Mouse (Mus musculus) adrenal gland, adult 8-10 months (tissue): Measurements from ENCODE around the gene Tet3. TPM values are rescaled to one million over a fixed set of nuclear protein-coding genes. Genes with fewer than 3 reads are reported as not detected.

ENCODE experiments used
- DNase-seq: peaks from one replicate; pipeline ENCODE4 v3.0.0; 2022
- microRNA-seq, 2 experiments: library from miRNA; unstranded; fragments of <30 nt; microRNA quantifications; one replicate each; pipeline ENCODE4 v1.2.0; 2022
- total RNA-seq, 4 experiments: library from RNA; stranded (reverse); gene quantifications; 2 replicates each; pipeline ENCODE4 v1.2.4; 2022

Tet3 gene
- total RNA-seq, 4 experiments from 2014 or later, result 24.3 to 40.5 (median 35.3) TPM

DNA sequence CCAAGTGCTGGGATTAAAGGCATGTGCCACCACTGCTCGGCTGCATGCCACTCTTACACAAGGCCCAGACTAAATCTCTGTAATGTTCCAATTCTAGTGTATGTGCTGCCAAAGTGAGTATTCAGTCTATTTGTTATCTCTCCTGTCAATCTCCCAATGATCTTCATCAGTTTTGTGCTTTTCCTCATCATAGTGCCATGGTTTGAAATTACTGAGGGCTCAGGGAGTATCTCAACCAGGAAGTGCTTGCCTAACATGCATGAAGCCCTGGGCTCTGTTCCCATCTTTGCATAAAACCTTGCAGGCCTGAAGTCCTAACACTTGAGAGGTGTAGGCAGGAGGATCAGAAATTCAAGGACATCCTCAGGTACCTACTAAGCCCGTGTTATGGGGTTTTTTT lies 136.1 kb downstream of the Tet3 start:
- no peak for DNase-seq

DNA sequence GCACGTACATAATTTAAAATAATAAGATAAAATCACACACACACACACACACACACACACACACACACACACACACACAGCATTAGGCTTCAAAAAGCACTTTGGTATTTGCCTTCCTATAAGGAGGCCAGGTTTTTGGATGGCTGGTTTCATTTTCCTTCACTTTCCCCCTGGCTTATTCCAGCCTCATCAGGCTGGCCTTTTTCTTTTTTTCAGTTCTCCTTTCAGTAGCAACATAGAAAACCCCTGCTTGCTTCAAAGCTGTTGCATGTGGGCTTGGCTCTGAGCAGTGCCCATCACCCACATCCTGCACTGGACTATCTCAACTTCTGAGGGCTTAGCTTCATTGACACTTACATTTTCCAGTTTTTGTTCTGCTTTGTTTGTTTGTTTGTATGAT lies 137.0 kb downstream of the Tet3 start:
- no peak for DNase-seq

DNA sequence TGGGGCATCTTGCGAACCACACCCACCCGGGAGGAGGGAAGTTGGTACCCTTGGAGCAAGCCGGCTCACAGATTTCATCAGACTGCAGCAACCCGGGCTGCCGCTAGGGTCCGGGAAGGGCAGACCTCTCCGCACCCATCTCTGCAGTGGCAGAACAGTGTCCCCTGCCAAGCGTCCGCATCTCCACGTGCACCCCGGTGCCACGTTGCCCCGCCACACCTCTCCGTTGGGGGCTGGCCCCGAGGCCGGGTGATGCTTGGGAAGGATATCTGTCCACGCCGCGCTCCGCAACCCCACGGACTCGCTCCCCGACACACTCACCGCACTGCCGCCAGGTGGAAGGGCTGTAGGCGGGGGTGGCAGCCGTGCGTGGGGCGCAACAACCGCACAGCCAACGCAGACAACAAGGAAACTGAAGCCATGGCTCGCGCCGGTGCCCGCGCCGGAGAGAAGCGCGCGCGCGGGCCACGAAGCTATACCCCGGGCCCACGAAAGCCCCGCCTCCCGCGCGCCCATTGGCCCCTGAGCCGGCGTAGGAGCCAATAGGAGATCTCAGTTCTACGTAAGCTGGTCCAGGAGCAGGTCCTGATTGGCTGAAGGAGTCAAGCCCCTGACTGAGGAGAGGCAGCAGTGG lies 141.7 kb downstream of the Tet3 start:
- peak; percentile 85 for DNase-seq

DNA sequence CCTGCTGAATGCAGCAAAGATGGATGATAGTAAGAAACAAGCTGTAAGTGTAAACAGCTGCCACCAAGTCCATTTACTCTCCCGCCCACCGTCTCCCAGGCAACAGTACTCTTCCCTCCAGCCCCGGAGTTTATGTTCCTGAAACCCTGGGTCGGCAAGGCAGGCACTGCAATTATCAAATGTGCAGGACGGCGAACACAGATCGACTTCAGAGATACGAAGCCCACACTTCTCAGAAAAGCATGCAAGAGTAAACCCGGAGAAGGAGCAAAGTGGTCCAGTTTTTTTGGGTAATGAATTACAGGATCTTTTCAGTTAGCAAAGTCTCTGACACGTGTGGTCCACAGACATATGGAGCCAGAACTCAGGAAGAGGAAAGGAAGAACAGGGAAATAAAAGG lies 142.9 kb downstream of the Tet3 start:
- DNase-seq, result no peak

DNA sequence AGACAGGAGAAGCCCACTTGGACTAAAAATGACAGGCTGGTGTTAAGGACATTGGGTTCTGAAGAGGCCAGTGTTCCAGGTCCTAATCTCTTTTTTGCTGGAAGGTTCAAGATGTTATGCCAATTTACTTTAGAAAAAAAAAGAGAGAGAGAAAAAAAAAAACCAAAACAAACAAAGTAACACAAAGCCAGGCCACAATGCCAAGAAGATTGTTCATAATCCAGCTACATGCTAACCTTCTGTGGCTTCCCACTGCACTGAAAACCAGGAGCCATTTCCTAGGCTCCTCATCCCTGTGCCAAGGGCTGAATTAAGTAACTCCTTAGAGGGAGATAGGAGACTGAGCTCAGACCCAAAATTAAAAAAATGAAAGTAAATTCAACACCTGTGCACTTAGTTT lies 143.6 kb downstream of the Tet3 start:
- DNase-seq, result no peak

DNA sequence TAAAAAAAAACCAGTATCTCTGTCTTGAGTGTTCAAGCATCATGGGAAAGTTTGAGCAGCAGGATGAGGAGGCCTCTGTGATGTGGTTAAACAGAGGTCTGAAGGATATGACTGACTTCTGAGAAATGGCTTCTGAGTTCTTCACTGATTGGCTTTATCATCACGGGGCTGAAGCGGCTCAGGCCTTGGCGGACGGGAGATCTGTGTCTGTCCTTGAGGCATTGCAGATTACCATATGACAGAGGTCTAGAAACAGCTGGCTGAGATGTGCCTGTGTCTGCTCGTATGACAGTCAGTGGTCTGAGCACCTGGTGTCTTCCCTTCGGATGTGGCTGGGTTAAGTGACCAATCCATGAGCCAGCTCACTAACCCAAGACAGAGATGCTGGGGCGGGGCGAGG lies 146.4 kb downstream of the Tet3 start:
- DNase-seq, result peak; percentile 13

Small RNAs within 50 kb of the gene (microRNA-seq; reads per million reads assigned to microRNA genes)
- 0 reads per million in 2 experiments for gene Mir6374

Other genes with a start within 250 kb of the Tet3 start
- under 1 TPM; 0.05 to 0.09 (median 0.08) TPM for gene Slc4a5, start 239.3 kb downstream of the Tet3 start, total RNA-seq
- gene Mthfd2, start 133.2 kb downstream of the Tet3 start, total RNA-seq, result 10 to 100 TPM; 14.4 to 19.3 (median 17.6) TPM
- 10 to 100 TPM; 66.9 to 77.3 (median 71.4) TPM for gene Mob1a, start 133.1 kb downstream of the Tet3 start, total RNA-seq
- gene Bola3, start 109.9 kb downstream of the Tet3 start, total RNA-seq, result 100 to 1,000 TPM in 3 of 4 experiments, 10 to 100 TPM in 1; 94.1 to 174 (median 137) TPM
- 10 to 100 TPM; 46.1 to 62.6 (median 54.7) TPM for gene Dguok, start 47.9 kb upstream of the Tet3 start, total RNA-seq
- under 1 TPM in 3 of 4 experiments, not detected in 1; 0.28 to 0.52 (median 0.30) TPM for gene Actg2, start 77.2 kb upstream of the Tet3 start, total RNA-seq
- gene Stambp, start 113.6 kb upstream of the Tet3 start, total RNA-seq, result 10 to 100 TPM; 24.0 to 33.4 (median 28.3) TPM
- not detected for gene Clec4f, start 197.1 kb upstream of the Tet3 start, total RNA-seq
- under 1 TPM in 2 of 4 experiments, not detected in 2; 0.20 to 0.22 TPM for gene Cd207, start 218.8 kb upstream of the Tet3 start, total RNA-seq